Mouse (Mus musculus): Measurements from ENCODE around the gene Rdh16.
"Not testable (repeated sequence)": the region's sequence is repeated elsewhere in the genome, so short reads cannot be mapped to it uniquely, and the experiment has no call there.

Gene Rdh16

DNA sequence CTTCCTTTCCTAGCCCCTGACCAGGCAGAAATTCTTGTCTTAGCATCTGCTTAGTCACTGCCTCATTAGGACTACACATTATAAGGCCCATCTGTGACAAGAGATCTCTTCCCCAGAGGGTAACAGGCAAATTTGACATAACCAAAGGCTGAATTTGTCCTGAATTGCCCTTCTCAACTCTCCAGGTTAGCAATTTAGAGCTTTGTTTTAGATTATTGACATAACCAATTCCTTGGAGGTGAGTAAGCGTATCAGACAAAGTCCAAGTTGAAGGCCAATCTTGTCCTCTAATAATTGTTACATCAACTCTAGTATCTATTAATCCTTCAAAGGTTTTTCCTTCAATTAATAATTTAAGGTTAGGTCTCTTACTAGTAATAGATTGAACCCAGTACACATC lies 33.2 kb downstream of the Rdh16 start:
- DNase-seq (ENCODE audit: low spot score in 2 of 2) = not testable (repeated sequence)

DNA sequence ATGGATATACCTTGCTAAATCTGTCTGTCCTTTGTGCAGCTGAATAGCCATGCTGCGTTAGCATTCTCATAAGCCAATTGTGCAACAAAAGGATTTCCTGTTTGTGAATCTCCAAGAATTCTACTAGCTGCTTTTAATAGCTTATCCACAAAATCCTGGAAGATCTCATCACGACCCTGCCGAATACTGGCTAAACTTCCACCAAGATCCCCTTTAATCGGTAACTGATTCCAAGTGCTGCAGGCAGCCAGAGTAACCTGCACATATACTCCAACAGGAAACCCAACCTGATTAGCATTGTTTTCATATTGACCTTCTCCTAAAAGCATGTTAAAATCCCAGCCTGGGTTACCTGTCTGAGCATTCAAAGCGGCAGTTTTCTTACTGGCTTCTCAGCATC lies 34.3 kb downstream of the Rdh16 start:
- no peak for DNase-seq (ENCODE audit: low spot score in 2 of 2)

DNA sequence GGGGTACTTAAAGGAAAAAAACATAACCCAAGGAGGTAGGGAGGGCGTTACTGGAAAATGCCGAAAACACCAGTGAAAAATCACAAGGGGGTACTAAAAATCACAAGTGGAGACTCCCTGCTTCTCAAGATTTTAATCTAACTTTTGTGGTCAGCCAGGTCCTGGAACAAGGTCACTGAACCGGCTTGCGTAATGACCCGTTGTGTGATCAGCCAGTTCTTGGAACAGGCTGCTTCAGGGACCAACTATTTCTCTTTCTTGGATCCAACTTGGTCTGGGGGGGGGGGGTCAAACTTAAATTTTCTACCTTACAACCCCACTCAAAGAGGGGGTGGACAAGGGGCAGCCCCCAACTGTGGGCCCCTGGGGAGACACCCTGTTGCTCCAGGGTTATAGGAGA lies 36.8 kb downstream of the Rdh16 start:
- not testable (repeated sequence) for DNase-seq (ENCODE audit: low spot score in 2 of 2)

DNA sequence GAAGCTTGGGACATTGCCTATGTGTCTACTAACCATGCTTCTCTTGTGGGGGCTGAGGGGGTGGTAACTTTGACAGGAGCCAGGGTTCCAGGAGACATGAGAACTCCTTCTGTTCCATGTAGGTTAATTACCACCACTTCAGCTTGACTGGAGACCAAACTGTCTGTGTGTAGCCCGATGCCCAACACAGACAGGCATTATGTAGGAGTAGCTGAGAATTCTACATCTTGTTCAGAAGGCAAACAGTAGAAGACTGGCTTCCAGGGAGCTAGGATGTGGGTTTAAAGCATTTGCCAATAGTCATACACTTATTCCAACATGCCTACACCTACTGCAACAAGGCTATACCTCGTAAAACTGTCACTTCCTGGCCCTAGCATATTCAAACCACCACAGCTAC lies 37.6 kb downstream of the Rdh16 start:
- DNase-seq (ENCODE audit: low spot score in 2 of 2) = no peak

DNA sequence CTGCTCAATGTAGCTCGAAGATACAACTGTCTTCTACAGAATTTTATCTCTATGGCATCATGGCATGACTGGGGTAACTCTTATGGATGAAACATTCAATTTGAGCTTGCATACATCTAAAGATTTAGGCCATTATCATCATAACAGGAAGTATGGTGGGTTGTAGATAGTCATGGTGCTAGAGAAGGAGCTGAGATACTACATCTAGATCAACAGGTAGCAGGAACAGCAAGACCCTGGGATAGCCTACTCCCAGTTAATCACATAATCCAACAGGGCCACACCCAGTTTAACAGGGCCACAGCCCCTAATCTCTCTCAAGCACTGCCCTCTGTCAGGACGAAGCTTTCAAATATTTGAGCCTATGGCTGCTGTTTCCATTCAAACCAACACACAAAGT lies 39.8 kb downstream of the Rdh16 start:
- no peak for DNase-seq (ENCODE audit: low spot score in 2 of 2)

DNA sequence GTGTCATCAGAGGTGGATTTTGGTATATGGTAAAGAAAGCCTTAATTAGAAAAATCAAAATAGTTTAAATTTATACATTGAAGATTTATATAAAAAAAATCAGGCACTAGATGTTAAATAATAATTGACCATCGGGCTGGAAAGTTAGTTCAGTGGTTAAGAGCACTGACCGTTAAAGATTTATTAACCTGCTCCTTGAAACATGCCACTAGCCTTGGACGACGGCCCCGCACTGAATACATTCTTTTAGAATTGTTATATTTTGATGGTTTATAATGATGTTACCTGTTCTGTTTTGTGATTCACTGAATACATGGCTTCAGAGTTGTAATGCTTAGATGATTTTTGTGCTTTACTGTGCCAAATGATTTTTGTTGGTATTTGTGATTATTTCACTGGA lies 45.0 kb downstream of the Rdh16 start:
- DNase-seq (ENCODE audit: low spot score in 2 of 2) = not testable (repeated sequence)

DNA sequence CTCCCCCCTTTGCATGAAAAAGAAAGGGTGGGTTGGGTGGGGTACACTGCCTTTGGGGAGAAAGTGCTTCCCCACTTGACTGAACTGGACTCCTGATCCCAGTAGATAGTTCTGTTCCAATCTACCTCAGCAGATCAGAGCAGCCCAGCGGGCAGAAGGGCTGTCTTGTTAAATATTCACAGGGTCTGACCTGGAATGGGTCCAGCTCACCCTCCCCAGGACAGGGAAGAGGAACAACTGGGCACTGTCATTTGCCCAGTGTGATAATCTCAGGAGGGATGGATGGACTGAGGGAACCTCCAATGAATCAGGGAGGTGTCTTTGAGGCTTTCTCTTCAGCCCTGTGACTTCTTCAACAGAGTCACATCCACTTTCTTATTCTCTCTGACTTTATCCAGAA lies 47.1 kb downstream of the Rdh16 start:
- no peak for DNase-seq (ENCODE audit: low spot score in 2 of 2)

DNA sequence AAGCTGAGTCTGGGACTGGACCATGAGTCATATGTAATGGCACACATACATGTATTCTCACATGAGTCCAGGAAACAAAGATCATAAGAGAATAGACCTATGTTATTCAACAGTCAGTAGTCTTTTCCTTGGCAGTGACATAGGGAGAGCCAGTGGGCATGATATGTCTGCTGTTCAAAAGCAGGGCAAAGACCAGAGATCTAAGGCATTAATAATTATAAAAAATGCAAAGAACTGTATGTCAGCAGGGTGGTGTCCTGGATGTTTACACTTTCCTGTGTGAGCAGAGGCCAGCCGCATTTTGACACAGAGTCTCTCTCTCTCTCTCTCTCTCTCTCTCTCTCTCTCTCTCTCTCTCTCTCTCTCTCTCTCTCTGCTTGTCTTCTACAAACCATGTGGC lies 48.7 kb downstream of the Rdh16 start, which contains the start of gene Rdh19:
Rdh19 (plus strand) TSS at position 301 of the 400 bp plus-strand sequence.
- no peak for DNase-seq (ENCODE audit: low spot score in 2 of 2)

DNA sequence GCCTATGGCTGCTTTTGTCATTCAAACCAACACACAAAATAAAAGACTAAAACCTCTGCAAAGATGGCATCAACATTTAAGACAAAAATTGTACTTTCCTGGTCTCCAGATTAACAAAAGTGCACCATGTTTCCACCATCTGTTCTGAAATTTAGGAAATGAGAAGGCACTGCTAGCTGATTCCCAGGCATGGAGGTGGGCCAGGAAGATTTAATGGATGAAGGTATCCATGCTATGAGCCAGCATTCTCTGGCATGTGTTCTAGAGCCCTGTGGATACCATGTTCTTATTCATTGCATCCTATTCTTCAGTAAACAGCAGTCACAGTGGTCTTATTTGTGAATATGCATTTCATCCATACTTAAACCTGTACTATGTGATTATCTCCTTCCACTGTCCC lies 55.4 kb downstream of the Rdh16 start:
- DNase-seq (ENCODE audit: low spot score in 2 of 2) = no peak

DNA sequence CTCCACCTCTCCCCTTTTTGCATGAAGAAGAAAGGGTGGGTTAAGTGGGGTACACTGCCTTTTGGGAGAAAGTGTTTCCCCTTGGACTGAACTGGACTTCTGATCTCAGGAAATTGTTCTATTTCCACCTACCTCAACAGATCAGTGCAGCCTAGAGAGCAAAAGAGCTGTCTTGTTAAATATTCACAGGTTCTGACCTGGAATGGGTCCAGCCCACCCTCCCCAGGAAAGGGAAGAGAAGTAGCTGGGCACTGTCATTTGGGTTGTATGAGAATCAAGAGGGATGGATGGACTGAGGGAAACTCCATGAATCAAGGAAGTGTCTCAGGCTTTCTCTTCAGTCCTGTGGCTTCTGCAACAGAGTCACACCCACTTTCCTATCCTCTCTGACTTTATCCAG lies 64.0 kb downstream of the Rdh16 start:
- DNase-seq (ENCODE audit: low spot score in 2 of 2) = no peak

DNA sequence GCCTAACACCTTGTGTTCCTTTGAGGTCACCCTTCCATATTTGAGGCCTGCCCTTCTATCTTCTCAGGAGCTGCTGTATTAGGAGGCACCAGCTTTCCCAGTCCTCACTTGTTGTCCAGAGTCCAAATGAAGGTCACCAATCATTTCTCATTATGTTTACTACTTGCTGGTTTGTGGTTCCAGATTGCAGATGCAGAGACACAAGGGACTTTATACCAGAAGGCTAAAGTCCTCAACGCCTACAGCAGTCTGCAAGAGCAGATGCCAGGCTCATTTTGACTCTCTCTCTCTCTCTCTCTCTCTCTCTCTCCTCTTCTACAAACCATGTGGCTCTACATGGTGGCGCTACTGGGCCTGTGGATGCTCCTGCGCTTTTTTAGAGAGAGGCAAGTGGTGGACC lies 65.3 kb downstream of the Rdh16 start, which contains the start of gene Rdh16f2:
Rdh16f2 (plus strand) TSS at position 243 of the 400 bp plus-strand sequence.
- DNase-seq (ENCODE audit: low spot score in 2 of 2) = no peak

DNA sequence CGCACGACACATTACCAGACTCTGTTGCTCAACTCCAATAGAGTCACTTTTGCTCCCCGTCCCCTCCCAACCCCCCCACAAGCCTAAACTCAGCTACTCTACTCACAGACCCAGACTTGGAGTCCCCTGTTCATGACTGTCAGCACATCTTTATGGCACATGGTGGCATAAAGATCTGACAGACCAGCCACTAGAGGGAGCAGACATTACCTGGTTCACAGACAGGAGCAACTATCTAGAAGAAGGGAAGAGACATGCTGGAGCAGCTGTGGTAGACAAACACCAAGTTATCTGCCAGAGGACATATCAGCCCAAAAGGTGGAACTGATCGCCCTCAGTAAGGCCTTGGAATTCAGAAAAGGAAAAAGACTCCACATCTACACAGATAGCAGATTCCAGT lies 71.5 kb downstream of the Rdh16 start:
- DNase-seq (ENCODE audit: low spot score in 2 of 2) = no peak

DNA sequence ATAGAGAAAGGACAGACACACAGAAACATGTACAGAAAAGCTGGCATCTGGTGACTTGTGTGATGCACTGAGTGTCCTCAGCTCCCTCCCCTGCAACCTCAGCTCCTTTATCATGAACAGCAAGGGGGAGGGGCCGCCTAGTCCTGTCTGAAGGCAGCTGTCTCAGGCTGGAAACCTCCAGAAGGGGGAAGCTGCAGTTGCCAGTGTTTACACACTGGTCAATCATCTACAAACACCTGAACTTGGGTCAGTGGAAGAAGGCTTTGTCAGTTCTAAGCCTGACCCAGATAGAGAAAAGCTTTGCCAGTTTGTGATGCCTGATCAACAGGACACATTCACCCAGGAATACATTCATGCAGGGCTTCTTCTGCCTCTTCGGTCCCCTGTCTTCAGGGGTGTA lies 76.7 kb downstream of the Rdh16 start:
- DNase-seq (ENCODE audit: low spot score in 2 of 2) = no peak

DNA sequence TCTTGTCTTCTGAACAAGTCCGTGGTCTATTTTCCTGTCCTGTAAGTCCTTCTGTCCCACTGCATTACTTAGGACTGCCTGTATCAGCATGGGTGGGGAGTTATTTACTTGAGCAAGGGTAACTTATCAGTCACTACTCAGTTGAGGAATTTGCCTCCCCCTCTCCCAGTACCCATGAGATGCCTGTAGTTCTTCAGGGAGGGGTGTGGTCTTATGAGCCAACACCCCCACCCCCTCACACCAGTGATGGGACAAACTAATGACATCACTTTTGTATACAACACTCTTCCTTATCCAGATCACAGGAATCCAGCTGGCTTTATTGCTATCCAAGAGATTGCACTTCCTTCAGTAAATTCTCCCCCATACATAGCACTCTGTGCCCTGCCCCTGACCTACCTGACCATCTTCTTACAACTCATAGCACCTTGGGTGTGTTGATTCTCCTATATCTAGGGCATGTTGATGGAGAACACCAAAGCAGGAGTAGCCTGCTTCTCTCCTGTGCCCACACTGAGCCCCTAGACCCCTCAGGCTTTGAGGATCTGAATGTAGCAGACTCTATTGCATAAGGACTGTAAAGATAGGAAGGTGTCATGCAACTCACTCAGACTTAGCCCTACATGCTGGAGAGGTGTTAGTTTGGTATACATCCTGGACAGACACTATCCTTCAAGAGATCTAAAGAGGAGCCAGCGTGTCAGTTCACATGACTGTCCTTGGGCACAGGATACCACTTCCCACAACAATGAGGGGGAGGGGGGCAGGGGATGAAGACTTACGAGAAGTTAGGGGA lies 77.5 kb downstream of the Rdh16 start:
- DNase-seq (ENCODE audit: low spot score in 2 of 2) = no peak

DNA sequence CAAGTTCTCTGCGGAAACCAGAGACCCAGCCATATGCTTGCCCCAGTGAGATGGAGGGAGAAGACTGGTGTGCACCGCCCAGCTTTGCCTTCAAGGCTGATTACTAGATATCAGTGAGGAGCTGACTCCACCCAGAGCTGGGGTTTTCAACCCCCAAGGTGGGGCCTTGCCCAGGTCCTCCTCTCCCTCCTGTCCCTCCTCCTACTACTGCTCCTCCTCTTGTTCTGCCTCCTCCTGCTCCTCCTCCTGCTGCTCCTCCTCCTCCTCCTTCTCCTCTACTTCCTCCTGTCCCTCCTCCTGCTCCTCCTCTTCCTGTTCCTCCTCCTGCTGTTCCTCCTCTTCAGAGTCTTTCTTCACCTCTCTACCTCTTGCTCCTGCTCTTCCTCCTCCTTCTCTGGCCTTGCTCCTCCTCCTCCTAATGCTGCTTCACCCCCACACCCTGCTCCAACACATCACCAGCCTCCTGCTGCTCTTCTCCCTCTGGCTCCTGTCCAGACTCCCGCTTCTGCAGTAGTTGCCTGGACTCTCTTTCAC lies 78.3 kb downstream of the Rdh16 start:
- DNase-seq (ENCODE audit: low spot score in 2 of 2) = no peak

DNA sequence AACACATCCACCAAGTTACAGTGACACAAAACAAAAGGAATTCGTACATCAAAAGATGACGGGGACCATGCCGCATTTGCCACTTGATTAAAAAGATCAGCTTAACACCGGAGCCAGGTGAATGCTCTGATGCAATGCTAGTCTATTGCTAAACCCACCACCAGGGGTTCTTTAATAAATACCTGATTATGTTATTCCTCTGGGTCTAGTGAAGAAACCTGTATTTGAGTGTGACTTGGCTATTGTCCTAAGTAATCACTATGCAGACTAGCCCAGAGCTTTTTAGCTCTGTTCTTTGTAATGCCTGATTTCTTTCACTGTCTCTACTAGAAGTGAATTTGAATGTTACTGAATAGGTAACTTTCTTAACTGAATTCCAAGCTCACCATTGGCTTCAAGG lies 80.1 kb downstream of the Rdh16 start:
- DNase-seq (ENCODE audit: low spot score in 2 of 2) = no peak

DNA sequence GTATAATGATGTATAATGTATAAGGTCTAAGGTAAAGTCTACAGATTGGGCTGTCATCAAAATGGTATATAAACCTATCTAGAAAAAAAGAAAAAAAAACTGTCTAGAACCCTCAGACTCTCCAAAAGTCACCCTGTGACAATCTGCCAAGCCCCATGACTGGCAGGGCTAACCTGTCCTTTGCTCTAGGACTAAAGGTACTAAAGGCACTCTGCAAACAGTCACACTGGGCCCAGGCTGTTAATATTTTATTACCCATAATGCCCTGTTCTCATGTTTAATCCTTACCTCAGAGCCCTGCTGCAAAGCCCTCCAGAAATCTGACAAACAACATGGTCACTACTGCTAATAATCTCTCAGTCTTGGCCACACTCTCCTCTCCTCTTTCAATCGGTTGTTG lies 85.6 kb downstream of the Rdh16 start:
- no peak for DNase-seq (ENCODE audit: low spot score in 2 of 2)

DNA sequence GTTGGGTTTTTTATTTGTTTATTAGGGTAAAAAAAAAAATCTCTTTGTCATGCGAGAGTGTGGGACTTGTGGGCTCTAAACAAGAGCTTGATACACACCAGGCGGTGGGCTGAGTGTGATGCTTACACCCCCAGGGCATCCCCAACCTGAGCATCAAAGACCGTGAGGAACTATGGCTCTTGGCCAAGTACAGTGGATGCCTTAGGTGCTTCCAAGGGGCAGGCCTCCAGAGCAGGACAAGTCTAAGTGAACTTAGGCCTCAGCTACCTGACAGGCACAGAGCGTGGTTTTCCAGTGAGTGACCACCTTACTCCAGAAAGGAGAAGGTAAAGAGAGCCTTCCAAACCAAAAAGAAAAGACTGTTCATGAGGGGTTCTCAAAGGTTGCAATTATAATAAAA lies 86.0 kb downstream of the Rdh16 start:
- DNase-seq (ENCODE audit: low spot score in 2 of 2) = no peak

DNA sequence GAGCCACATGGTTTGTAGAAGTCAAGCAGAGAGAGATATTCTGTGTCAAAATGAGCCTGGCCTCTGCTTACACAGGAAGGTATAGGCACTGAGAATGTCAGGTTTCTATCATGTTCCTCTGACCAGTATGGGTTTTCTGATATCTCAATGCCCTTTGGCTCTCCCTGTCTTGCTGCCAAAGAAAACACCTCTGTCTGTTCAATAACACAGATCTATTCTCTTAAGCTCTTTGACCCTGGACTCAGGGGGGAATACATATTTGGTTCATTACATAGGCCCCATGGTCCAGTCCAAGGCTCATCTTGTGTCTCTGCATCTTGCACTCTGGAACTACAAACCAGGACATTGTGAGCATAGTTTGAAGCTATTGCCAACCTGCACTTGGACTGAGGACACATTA lies 87.7 kb downstream of the Rdh16 start, which contains the start of gene Rdh7:
Rdh7 (minus strand) TSS at position 213 of the 400 bp plus-strand sequence.
- no peak for DNase-seq (ENCODE audit: low spot score in 2 of 2)

DNA sequence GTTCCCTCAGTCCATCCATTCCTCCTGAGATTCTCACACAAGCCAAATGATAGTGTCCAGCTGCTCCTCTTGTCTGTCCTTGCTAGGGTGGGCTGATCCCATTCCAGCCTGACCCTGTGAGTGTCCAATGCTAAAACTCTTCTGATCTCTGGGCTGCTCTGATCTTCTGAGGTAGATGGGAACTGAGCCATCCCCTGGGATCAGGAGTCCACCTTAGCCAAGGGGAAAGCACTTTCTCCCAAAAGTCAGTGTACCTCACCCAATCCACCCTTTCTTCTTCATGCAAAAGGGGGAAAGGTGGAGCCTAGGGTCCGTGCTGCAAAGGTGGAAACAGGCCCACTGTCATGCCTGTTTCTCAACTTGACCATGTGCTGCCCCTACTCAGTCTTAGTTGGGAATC lies 90.5 kb downstream of the Rdh16 start:
- no peak for DNase-seq (ENCODE audit: low spot score in 2 of 2)

DNA sequence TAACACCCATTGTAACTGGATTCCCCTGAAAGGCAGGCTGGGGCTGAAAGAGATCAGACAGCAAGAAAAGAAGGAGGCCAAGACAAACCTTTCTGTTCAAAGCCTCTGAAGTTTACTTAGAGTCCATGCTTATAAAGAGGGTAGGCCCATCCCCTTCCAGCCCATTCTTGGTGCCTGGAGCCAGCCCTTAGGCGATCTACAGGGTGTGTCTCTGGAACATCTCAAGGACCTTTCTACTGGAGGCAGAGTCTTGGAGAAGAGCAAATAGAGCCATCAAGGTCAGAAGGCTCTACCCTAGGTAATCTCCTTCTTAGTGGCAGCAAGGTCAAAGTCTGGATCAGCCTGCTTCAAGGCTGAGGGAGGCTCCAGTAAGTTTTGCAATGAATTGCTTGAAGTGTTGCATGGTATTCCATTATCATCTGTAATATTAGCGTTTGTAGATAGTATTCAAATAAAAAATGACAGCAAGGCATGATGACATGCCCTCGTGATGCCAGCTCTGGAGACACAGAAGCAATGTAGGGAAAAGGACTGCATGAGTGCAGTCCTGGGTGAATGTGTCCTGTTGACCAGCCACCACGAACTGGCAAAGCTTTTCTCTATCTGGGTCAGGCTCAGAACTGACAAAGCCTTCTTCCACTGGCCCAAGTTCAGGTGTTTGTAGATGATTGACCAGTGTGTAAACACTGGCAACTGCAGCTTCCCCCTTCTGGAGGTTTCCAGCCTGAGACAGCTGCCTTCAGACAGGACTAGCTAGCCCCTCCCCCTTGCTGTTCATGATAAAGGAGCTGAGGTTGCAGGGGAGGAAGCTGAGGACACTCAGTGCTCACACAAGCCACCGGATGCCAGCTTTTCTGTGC lies 92.4 kb downstream of the Rdh16 start:
- DNase-seq (ENCODE audit: low spot score in 2 of 2) = not testable (repeated sequence)

Measured in frontal cortex, postnatal 10 days (tissue).